Mouse (Mus musculus): ENCODE measurements around the gene Plk5.

DNA sequence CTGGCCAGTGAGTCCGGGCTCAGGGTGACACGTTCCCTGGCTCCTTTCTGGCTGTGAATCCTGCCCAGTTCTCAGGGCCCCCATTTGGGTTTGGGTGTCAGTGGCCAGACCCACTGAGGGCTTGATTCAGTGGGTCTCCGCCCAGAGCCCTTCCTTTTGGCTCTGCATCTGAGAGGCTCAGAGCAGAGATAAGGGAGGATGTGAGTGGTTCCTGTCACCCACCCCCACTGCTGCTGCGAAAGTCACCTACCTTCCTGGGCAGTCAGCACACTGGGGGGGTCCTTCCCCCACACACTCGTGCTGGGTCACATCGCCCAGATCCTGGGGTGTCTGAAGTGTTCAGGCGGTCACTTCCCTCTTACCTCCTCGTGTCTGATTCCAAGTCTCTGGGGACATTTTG is 3.5 kb upstream of the Plk5 start:
- TF ChIP-seq ZNF384 (IDR thresholded peaks at IDR 0.05; ENCODE audit: low read depth, low read length) = no peak
- TF ChIP-seq MAFK (IDR thresholded peaks at IDR 0.05; ENCODE audit: insufficient read depth, low read depth, low read length) = no peak
